Mouse (Mus musculus): ENCODE data around the gene Nelfe. TPM values are rescaled to one million over a fixed set of nuclear protein-coding genes. Genes with fewer than 3 reads are reported as not detected.
A peak's percentile ranks its signal among the peaks of the same experiment; 100 is the strongest.
"Not testable (repeated sequence)": the region's sequence is repeated elsewhere in the genome, so short reads cannot be mapped to it uniquely, and the experiment has no call there.

Gene Nelfe
- polyA plus RNA-seq, 1 experiment from 2014 or later, result 78.9 TPM

GRCm38 (mm10) chr17:34810411-34810810 lies 39.8 kb upstream of the Nelfe start:
- not testable (repeated sequence) for H3K27ac ChIP-seq (ENCODE audit: low read depth, low read length); H3K9me3 ChIP-seq (ENCODE audit: control insufficient read depth, low read length); H3K36me3 ChIP-seq (ENCODE audit: control insufficient read depth, insufficient read depth, low read length); ATAC-seq (ENCODE audit: low read depth); H3K9ac ChIP-seq (replicated peaks; ENCODE audit: low read depth, low read length); H3K4me2 ChIP-seq (ENCODE audit: low read depth, low read length); H3K27me3 ChIP-seq (ENCODE audit: control insufficient read depth, insufficient read depth, low read length); H3K4me1 ChIP-seq (ENCODE audit: control insufficient read depth, insufficient read depth, low read length); H3K4me3 ChIP-seq (ENCODE audit: low read depth, low read length)
- WGBS, result 91% methylated on average over 5 of the region's 5 CpGs

GRCm38 (mm10) chr17:34810811-34811210 lies 39.4 kb upstream of the Nelfe start:
- not testable (repeated sequence) for H3K36me3 ChIP-seq (ENCODE audit: control insufficient read depth, insufficient read depth, low read length); H3K4me2 ChIP-seq (ENCODE audit: low read depth, low read length); ATAC-seq (ENCODE audit: low read depth); H3K4me3 ChIP-seq (ENCODE audit: low read depth, low read length); H3K27me3 ChIP-seq (ENCODE audit: control insufficient read depth, insufficient read depth, low read length); H3K9ac ChIP-seq (replicated peaks; ENCODE audit: low read depth, low read length); H3K9me3 ChIP-seq (ENCODE audit: control insufficient read depth, low read length); H3K4me1 ChIP-seq (ENCODE audit: control insufficient read depth, insufficient read depth, low read length); H3K27ac ChIP-seq (ENCODE audit: low read depth, low read length)
- 90% methylated on average over 8 of the region's 8 CpGs for WGBS

GRCm38 (mm10) chr17:34811275-34811674 lies 38.9 kb upstream of the Nelfe start:
- Histone ChIP-seq H3K27ac (ENCODE audit: low read depth, low read length) (no peak overlapping the region), H3K4me1 (ENCODE audit: control insufficient read depth, insufficient read depth, low read length) (no peaks in the 10 kb centered on the region), H3K9ac (replicated peaks; ENCODE audit: low read depth, low read length) (no peak overlapping the region), H3K9me3 (ENCODE audit: control insufficient read depth, low read length) (no peaks in the 10 kb centered on the region), H3K36me3 (ENCODE audit: control insufficient read depth, insufficient read depth, low read length) (no peaks in the 10 kb centered on the region), H3K4me3 (ENCODE audit: low read depth, low read length) (no peak overlapping the region), H3K27me3 (ENCODE audit: control insufficient read depth, insufficient read depth, low read length) (no peaks in the 10 kb centered on the region), H3K4me2 (ENCODE audit: low read depth, low read length) (no peak overlapping the region)
- no peak for ATAC-seq (ENCODE audit: low read depth)
- WGBS, result 81% methylated on average over 15 of the region's 15 CpGs

- 57% methylated on average over 11 of the region's 12 CpGs for WGBS
- ATAC-seq (ENCODE audit: low read depth), result not testable (repeated sequence)
Measured at GRCm38 (mm10) chr17:34813747-34814146, 36.4 kb upstream of the Nelfe start.

GRCm38 (mm10) chr17:34814818-34815370 lies 35.3 kb upstream of the Nelfe start:
- 78% methylated on average over 7 of the region's 7 CpGs for WGBS
- no peaks in the 10 kb centered on the region for H3K9me3 ChIP-seq (ENCODE audit: control insufficient read depth, low read length)
- H3K27me3 ChIP-seq (ENCODE audit: control insufficient read depth, insufficient read depth, low read length), result no peaks in the 10 kb centered on the region
- no peak overlapping the region for H3K9ac ChIP-seq (replicated peaks; ENCODE audit: low read depth, low read length)
- no peaks in the 10 kb centered on the region for H3K4me1 ChIP-seq (ENCODE audit: control insufficient read depth, insufficient read depth, low read length)
- no peaks in the 10 kb centered on the region for H3K36me3 ChIP-seq (ENCODE audit: control insufficient read depth, insufficient read depth, low read length)
- no peak overlapping the region for H3K4me3 ChIP-seq (ENCODE audit: low read depth, low read length)
- no peak for ATAC-seq (ENCODE audit: low read depth)
- H3K4me2 ChIP-seq (ENCODE audit: low read depth, low read length), result no peak overlapping the region
- no peak overlapping the region for H3K27ac ChIP-seq (ENCODE audit: low read depth, low read length)

More at GRCm38 (mm10) chr17:34813747-34814146, 36.4 kb upstream of the Nelfe start:
- not testable (repeated sequence) for H3K4me3 ChIP-seq (ENCODE audit: low read depth, low read length); H3K27ac ChIP-seq (ENCODE audit: low read depth, low read length); H3K9ac ChIP-seq (replicated peaks; ENCODE audit: low read depth, low read length); H3K27me3 ChIP-seq (ENCODE audit: control insufficient read depth, insufficient read depth, low read length); H3K4me1 ChIP-seq (ENCODE audit: control insufficient read depth, insufficient read depth, low read length); H3K9me3 ChIP-seq (ENCODE audit: control insufficient read depth, low read length); H3K36me3 ChIP-seq (ENCODE audit: control insufficient read depth, insufficient read depth, low read length); H3K4me2 ChIP-seq (ENCODE audit: low read depth, low read length)

GRCm38 (mm10) chr17:34830776-34831175 lies 19.4 kb upstream of the Nelfe start:
- not testable (repeated sequence) for H3K27me3 ChIP-seq (ENCODE audit: control insufficient read depth, insufficient read depth, low read length); ATAC-seq (ENCODE audit: low read depth); H3K9me3 ChIP-seq (ENCODE audit: control insufficient read depth, low read length); H3K9ac ChIP-seq (replicated peaks; ENCODE audit: low read depth, low read length); H3K27ac ChIP-seq (ENCODE audit: low read depth, low read length); H3K4me1 ChIP-seq (ENCODE audit: control insufficient read depth, insufficient read depth, low read length); H3K4me2 ChIP-seq (ENCODE audit: low read depth, low read length); H3K4me3 ChIP-seq (ENCODE audit: low read depth, low read length)
- WGBS, result 96% methylated on average over 1 of the region's 1 CpGs
- peaks cover 17% of the 10 kb centered on the region; the same call in 1 of the 2 replicates for H3K36me3 ChIP-seq (ENCODE audit: control insufficient read depth, insufficient read depth, low read length)

- 4% methylated on average over 47 of the region's 48 CpGs for WGBS
- Histone ChIP-seq H3K4me3 (ENCODE audit: low read depth, low read length) (peak overlapping the region; percentile 72), H3K36me3 (ENCODE audit: control insufficient read depth, insufficient read depth, low read length) (peaks cover 29% of the 10 kb centered on the region), H3K4me1 (ENCODE audit: control insufficient read depth, insufficient read depth, low read length) (peaks cover 20% of the 10 kb centered on the region), H3K27ac (ENCODE audit: low read depth, low read length) (peak overlapping the region; percentile 83), H3K4me2 (ENCODE audit: low read depth, low read length) (peak overlapping the region; percentile 99), H3K27me3 (ENCODE audit: control insufficient read depth, insufficient read depth, low read length) (no peaks in the 10 kb centered on the region), H3K9me3 (ENCODE audit: control insufficient read depth, low read length) (no peaks in the 10 kb centered on the region), H3K9ac (replicated peaks; ENCODE audit: low read depth, low read length) (peak overlapping the region; percentile 70)
- peak; percentile 83 for ATAC-seq (ENCODE audit: low read depth)
Measured at GRCm38 (mm10) chr17:34836155-34836855, 13.9 kb upstream of the Nelfe start.

- H3K36me3 ChIP-seq (ENCODE audit: control insufficient read depth, insufficient read depth, low read length), result peaks cover 34% of the 10 kb centered on the region
- under 1% methylated on average over 40 of the region's 40 CpGs for WGBS
- ATAC-seq (ENCODE audit: low read depth), result peak; percentile 93
Measured at GRCm38 (mm10) chr17:34836856-34837221, 13.4 kb upstream of the Nelfe start, which contains the start of the genes Stk19 and Dxo. Gene Stk19 (minus strand): TSS chr17:34836945. Gene Dxo (plus strand): TSS chr17:34837019.

More at GRCm38 (mm10) chr17:34836856-34837221, 13.4 kb upstream of the Nelfe start, which contains the start of the genes Stk19 and Dxo:
- H3K27me3 ChIP-seq (ENCODE audit: control insufficient read depth, insufficient read depth, low read length), result no peaks in the 10 kb centered on the region
- H3K4me3 ChIP-seq (ENCODE audit: low read depth, low read length), result peak within 1 kb of the TSS; percentile 72
- peak within 1 kb of the TSS; percentile 83 for H3K27ac ChIP-seq (ENCODE audit: low read depth, low read length)
- no peaks in the 10 kb centered on the region for H3K9me3 ChIP-seq (ENCODE audit: control insufficient read depth, low read length)
- peak within 1 kb of the TSS; percentile 70 for H3K9ac ChIP-seq (replicated peaks; ENCODE audit: low read depth, low read length)
- H3K4me2 ChIP-seq (ENCODE audit: low read depth, low read length), result peak within 1 kb of the TSS; percentile 99
- peaks cover 20% of the 10 kb centered on the region for H3K4me1 ChIP-seq (ENCODE audit: control insufficient read depth, insufficient read depth, low read length)
